Mouse (Mus musculus): ENCODE data around the gene Nkx1-2. TPM values are rescaled to one million over a fixed set of nuclear protein-coding genes. Genes with fewer than 3 reads are reported as not detected.

The Nkx1-2 gene
- total RNA-seq, 2 experiments from 2014 or later: not detected

GRCm38 (mm10) chr7:132608316-132609020 lies 9.0 kb upstream of the Nkx1-2 start:
- intact Hi-C loops (cut with DNase I): no loop called here
- DNase-seq: no peak

DNA sequence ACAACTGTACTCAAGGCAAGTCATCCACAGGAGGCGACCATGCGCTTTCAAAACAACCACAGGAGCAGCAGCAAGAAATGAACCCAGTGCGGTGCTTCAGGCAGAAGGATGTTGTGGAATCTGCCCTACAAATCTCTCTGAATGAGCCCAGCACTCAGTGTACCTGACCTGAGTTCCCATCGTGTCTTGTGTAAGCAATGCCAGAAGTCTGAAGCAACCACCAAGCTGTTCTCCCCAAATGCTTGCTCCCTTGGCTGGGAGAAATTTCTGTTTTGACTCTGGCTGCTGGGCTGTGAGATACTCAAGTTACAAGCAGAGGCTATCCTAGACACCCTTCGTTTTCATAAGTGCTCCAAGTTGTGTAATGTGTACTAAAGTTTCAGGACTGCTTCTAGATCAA lies 6.3 kb upstream of the Nkx1-2 start:
- peak in 1 of 2 experiments; percentile 33 for DNase-seq
- intact Hi-C loops (cut with DNase I): no loop called here

GRCm38 (mm10) chr7:132604720-132605119 lies 5.3 kb upstream of the Nkx1-2 start:
- intact Hi-C loops (cut with DNase I): no loop called here

GRCm38 (mm10) chr7:132600926-132601325 lies 1.5 kb upstream of the Nkx1-2 start:
- no peak for DNase-seq
- intact Hi-C loops (cut with DNase I): no loop called here

More at GRCm38 (mm10) chr7:132604720-132605119, 5.3 kb upstream of the Nkx1-2 start:
- no peak for DNase-seq

DNA sequence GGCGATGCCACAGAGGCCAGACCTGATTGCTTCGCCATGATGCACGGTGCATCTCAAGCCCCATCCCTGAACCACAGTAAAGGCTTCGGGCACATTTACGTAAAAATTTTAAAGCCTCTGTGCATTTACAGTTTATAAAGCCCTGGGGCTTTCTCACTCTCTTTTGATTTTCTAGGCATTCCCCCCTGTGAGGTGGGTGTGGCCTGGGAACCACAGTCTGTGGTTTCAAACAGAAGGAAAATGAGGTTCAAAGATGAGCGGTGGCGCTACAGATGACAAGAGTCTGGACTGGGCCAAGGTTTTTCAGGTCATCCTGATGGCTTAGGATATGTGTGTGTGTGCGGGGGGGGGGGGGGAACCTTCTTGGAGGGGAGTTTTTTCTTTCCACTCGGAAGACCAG lies 589 bp upstream of the Nkx1-2 start:
- no peak for DNase-seq
- intact Hi-C loops (cut with DNase I): no loop called here

DNA sequence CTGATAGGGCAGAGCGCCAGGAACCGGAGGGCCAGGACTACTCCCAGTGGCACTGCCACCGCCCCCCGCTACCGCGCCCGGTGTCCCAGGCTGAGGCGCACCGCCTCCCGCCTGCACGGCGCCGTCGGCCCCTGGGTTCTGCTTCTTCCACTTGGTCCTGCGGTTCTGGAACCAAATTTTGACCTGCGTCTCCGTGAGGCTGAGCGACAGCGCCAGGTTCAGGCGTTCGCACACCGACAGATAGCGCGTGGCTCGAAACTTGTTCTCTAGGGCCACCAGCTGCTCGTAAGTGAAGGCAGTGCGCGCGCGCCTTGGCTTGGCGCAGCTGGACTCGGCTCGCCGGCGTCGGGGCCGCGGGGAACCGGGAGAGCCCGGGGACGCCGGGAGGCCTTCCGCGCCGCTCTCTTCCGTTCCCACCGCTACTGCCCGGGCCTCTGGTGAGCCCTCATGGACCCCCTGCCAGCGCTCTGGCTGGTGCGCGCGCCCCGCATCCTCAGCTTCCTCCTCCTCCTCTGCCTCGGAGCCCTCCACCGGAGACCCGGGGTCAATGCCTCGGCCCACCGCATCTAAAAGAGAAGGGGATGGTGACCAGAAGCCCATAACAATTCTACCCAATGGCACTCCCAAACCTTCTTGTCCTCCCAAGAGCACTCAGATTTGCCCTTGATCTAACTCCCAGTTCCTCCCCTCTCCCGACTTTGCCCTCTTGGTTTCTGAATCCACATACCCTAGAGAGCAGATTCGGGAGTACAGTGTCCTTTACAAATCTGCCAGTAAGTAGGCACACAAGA lies 2.0 kb downstream of the Nkx1-2 start:
- DNase-seq: no peak

DNA sequence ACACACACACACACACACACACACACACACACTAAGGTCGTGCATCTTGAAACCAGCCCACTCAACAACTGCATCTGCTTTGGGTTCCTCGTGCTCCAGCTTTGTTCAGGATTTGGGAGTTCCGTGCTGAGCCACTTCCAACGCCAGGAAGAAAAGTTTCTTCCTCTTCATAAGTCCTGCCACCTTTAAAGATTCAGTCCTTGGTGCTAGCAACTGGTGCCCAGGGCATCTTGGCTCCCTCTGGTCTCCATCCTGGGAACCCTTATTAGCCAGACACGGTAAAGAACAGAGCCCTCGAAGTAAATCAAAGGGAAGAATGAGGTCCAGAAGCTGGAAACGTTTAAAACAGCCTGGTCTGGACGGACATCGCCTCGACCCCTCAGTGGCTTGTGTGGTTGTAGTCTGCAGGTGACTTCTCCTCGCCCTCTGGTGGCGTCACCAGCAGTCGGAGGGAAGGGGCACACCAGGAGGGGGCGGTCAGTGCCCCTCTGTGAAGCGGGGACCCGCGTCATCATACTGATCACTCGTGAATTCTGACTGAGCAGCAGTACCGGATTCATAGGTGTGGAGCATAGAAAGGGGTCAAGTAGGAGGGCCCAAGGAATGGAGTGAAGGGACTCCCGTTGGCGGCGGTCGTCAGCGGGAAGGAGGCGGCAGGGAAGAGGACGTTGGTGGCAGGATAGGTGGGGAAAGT lies 2.7 kb downstream of the Nkx1-2 start:
- no peak for DNase-seq
- intact Hi-C loops (cut with DNase I): no loop called here

More for the DNA sequence above, 2.0 kb downstream of the Nkx1-2 start:
- intact Hi-C loops (cut with DNase I): no loop called here

GRCm38 (mm10) chr7:132595787-132596186 lies 3.6 kb downstream of the Nkx1-2 start:
- intact Hi-C loops (cut with DNase I): no loop called here

GRCm38 (mm10) chr7:132594325-132594724 lies 5.1 kb downstream of the Nkx1-2 start:
- intact Hi-C loops (cut with DNase I): no loop called here
- DNase-seq: no peak

More at GRCm38 (mm10) chr7:132595787-132596186, 3.6 kb downstream of the Nkx1-2 start:
- no peak for DNase-seq

DNA sequence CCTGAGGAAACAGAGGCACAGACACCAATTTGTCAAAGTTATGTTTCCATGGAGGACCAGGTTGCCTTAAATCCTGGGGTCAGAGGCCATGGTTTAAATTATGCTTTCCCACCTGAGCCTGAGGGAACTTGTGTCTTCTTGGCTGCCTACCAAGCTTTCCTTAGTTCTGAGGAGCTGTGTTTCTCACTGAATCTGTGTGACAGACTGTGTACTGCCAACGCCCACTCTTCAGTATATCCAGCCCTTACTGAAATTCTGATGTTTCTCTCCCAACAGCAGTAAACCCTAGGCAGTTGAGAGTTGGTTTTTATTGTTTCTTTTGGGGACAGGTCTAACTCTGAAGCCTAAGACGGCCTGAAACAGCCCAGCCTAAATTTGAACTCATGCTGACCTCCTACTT lies 5.7 kb downstream of the Nkx1-2 start:
- intact Hi-C loops (cut with DNase I): no loop called here
- DNase-seq: no peak

- intact Hi-C loops (cut with DNase I): no loop called here
- DNase-seq: no peak
Measured at GRCm38 (mm10) chr7:132589610-132590009, 9.8 kb downstream of the Nkx1-2 start.

DNA sequence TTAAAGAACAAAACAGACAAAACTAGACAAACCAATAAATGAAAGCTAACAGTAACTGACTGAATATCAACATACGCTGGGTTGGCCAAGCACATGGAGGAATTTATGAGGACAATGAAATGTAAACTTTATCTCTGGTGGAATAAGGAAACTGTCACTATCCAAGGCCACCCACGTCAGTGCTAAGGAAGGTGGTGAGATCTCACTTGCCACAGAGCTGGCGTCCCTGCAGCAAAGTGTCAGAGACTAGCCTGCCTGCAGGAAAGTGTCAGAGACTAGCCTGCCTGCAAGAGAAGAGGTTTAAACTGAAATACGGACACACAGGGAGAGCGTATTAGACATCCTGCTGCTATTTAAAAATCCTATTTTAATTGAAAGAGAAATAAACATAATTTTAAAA lies 12.3 kb downstream of the Nkx1-2 start:
- intact Hi-C loops (cut with DNase I): no loop called here
- no peak for DNase-seq

- intact Hi-C loops (cut with DNase I): no loop called here
- no peak for DNase-seq
Measured at GRCm38 (mm10) chr7:132585695-132586491, 13.5 kb downstream of the Nkx1-2 start.

- intact Hi-C loops (cut with DNase I): no loop called here
- no peak for DNase-seq
Measured at GRCm38 (mm10) chr7:132581441-132581840, 18.0 kb downstream of the Nkx1-2 start.

- no peak for DNase-seq
- intact Hi-C loops (cut with DNase I): no loop called here
Measured at GRCm38 (mm10) chr7:132580511-132580910, 18.9 kb downstream of the Nkx1-2 start.

GRCm38 (mm10) chr7:132576891-132577290 lies 22.5 kb downstream of the Nkx1-2 start:
- intact Hi-C loops (cut with DNase I): loop anchor here (10.0 kb wide), 1 partner anchor 238 kb away; the partner anchor contains the start of gene Fam53b
- DNase-seq: no peak

GRCm38 (mm10) chr7:132576116-132576650 lies 23.3 kb downstream of the Nkx1-2 start, which contains the start of gene Oat:
Oat (minus strand) TSS chr7:132576398.
- intact Hi-C loops (cut with DNase I): loop anchor here (10.0 kb wide), 1 partner anchor 239 kb away; the partner anchor contains the start of gene Fam53b
- peak; percentile 92 to 93 for DNase-seq

DNA sequence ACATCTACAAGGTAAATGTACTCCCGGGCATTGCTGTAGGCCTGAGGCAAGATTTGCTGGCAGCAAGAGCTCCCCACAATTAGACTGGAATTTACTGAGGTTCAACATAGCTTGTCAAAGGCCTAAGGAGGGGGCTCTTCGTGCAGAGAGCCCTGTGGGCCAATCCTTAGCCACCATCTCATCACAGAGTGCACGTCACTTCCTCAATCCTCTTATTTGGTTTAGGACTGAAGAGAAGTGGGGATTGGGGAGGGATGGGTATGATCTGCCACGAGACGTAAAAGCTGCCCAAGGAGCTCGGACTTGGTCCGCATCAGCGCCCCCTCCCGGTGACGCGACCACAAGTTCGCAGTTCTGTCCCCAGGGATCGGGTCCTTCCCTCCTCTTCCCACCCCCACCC lies 23.8 kb downstream of the Nkx1-2 start:
- intact Hi-C loops (cut with DNase I): loop anchor here (10.0 kb wide), 1 partner anchor 239 kb away; the partner anchor contains the start of gene Fam53b

GRCm38 (mm10) chr7:132574646-132575045 lies 24.8 kb downstream of the Nkx1-2 start:
- DNase-seq: no peak
- intact Hi-C loops (cut with DNase I): loop anchor here (10.0 kb wide), 1 partner anchor 240 kb away; the partner anchor contains the start of gene Fam53b

More for the DNA sequence above, 23.8 kb downstream of the Nkx1-2 start:
- peak in 1 of 2 experiments; percentile 75 for DNase-seq
